Mouse (Mus musculus) G1E (cell line): ENCODE data around the gene Prss43. TPM values are rescaled to one million over a fixed set of nuclear protein-coding genes. Genes with fewer than 3 reads are reported as not detected.

ENCODE experiments used
- ATAC-seq: 2 replicates; pipeline ENCODE4 v1.8.0; 2016; ENCODE audit warnings: mild to moderate bottlenecking; ENCODE audit not compliant: insufficient number of reproducible peaks, poor library complexity, low FRiP score, severe bottlenecking; ENCODE audit errors: extremely low read depth
- DNase-seq: peaks from one replicate; pipeline ENCODE4 v3.0.0; 2012; ENCODE audit warnings: low spot score
- H3K27me3 ChIP-seq: 2 replicates; pipeline ENCODE4 v1.6.1; 2012; ENCODE audit warnings: mild to moderate bottlenecking, low read length, inconsistent platforms; ENCODE audit not compliant: insufficient read depth
- H3K36me3 ChIP-seq: replicated peaks from 2 replicates; pipeline ENCODE3; 2012; ENCODE audit warnings: mild to moderate bottlenecking, inconsistent platforms
- H3K4me1 ChIP-seq: 2 replicates; pipeline ENCODE4 v1.6.1; 2012; ENCODE audit warnings: low read depth, low read length, inconsistent platforms, mixed read lengths; ENCODE audit not compliant: insufficient read depth
- H3K4me3 ChIP-seq: 2 replicates; pipeline ENCODE4 v1.5.1; 2012; ENCODE audit warnings: low read depth, mild to moderate bottlenecking, inconsistent platforms, low read length, moderate library complexity, mixed read lengths
- H3K9me3 ChIP-seq: replicated peaks from 2 replicates; pipeline ENCODE4 v1.6.1; 2012; ENCODE audit warnings: inconsistent platforms
- CTCF ChIP-seq: IDR thresholded peaks from 2 replicates; pipeline ENCODE4 v1.5.1; 2012; ENCODE audit warnings: low read depth, low read length, inconsistent platforms, mixed read lengths
- GATA1 ChIP-seq: IDR thresholded peaks from 2 replicates; pipeline ENCODE4 v1.6.1; 2012; ENCODE audit warnings: borderline replicate concordance, low read length, inconsistent platforms, mixed read lengths
- GATA2 ChIP-seq: IDR thresholded peaks from 2 replicates; pipeline ENCODE4 v1.6.1; 2012; ENCODE audit warnings: low read depth, low read length, inconsistent platforms, borderline replicate concordance
- POLR2AphosphoS5 ChIP-seq: IDR thresholded peaks from 2 replicates; pipeline ENCODE4 v1.6.1; 2012; ENCODE audit warnings: low read depth, low read length, inconsistent platforms; ENCODE audit not compliant: insufficient replicate concordance
- TAL1 ChIP-seq: conservative IDR thresholded peaks from 2 replicates; pipeline ENCODE4 v1.6.1; 2012; ENCODE audit warnings: low read depth, low read length, inconsistent platforms, mixed read lengths
- polyA plus RNA-seq: library from polyadenylated mRNA; stranded (reverse); fragments of >175 nt; gene quantifications from 2 replicates; pipeline ENCODE4 v1.2.3, GENCODE M21; 2012
- total RNA-seq, 2 experiments: library from RNA; stranded (forward) in 1 of 2; stranded (reverse) in 1 of 2; fragments of 200-1000 nt in 1 of 2; fragments of >200 nt in 1 of 2; fragmentation: Nextera tagmentation in 1 of 2; gene quantifications; 2 replicates each; pipeline ENCODE4 v1.2.3; 2014 to 2017

Prss43 gene
- total and polyA plus RNA-seq, 3 experiments, result 0.05 TPM; not detected in 2

GRCm38 (mm10) chr9:110833021-110833420 is 6.5 kb downstream of the Prss43 start:
- ATAC-seq, result no peak
- Histone ChIP-seq H3K9me3 (no peaks in the 10 kb centered on the region), H3K4me1 (no peaks in the 10 kb centered on the region), H3K27me3 (peaks cover 7% of the 10 kb centered on the region), H3K4me3 (no peak overlapping the region), H3K36me3 (no peaks in the 10 kb centered on the region)
- no peak for DNase-seq
- no peak for TF ChIP-seq CTCF

- DNase-seq, result no peak
- Histone ChIP-seq H3K27me3 (peaks cover 5% of the 10 kb centered on the region; the same call in 1 of the 2 replicates), H3K36me3 (no peaks in the 10 kb centered on the region), H3K4me1 (no peaks in the 10 kb centered on the region), H3K9me3 (no peaks in the 10 kb centered on the region), H3K4me3 (no peak within 1 kb of the TSS)
- TF ChIP-seq TAL1 (no peak), POLR2AphosphoS5 (no peak), CTCF (no peak), GATA2 (no peak), GATA1 (no peak)
- ATAC-seq, result no peak
These were observed 7.9 kb downstream of the Prss43 start, which contains the start of gene Prss45 for GRCm38 (mm10) chr9:110834411-110834810. Gene Prss45 (plus strand): TSS chr9:110834588.

GRCm38 (mm10) chr9:110834961-110835360 is 8.5 kb downstream of the Prss43 start:
- Histone ChIP-seq H3K27me3 (peaks cover 6% of the 10 kb centered on the region; the same call in 1 of the 2 replicates), H3K36me3 (no peaks in the 10 kb centered on the region), H3K4me1 (no peaks in the 10 kb centered on the region), H3K9me3 (no peaks in the 10 kb centered on the region), H3K4me3 (no peak overlapping the region)
- TF ChIP-seq GATA2 (no peak), TAL1 (no peak), POLR2AphosphoS5 (no peak), GATA1 (no peak), CTCF (no peak)
- DNase-seq (no peak), ATAC-seq (no peak)

GRCm38 (mm10) chr9:110836112-110836511 is 9.6 kb downstream of the Prss43 start:
- Histone ChIP-seq H3K36me3 (no peaks in the 10 kb centered on the region), H3K27me3 (peaks cover 6% of the 10 kb centered on the region; the same call in 1 of the 2 replicates), H3K4me3 (no peak overlapping the region), H3K9me3 (no peaks in the 10 kb centered on the region), H3K4me1 (no peaks in the 10 kb centered on the region)
- TF ChIP-seq GATA2, result no peak
- TF ChIP-seq TAL1, result no peak
- TF ChIP-seq GATA1, result no peak
- TF ChIP-seq POLR2AphosphoS5, result no peak
- no peak for TF ChIP-seq CTCF
- ATAC-seq (no peak), DNase-seq (no peak)

- Histone ChIP-seq H3K9me3 (no peaks in the 10 kb centered on the region), H3K36me3 (no peaks in the 10 kb centered on the region), H3K4me3 (no peak overlapping the region), H3K27me3 (peaks cover 15% of the 10 kb centered on the region), H3K4me1 (no peaks in the 10 kb centered on the region)
- DNase-seq (no peak), ATAC-seq (no peak)
- TF ChIP-seq GATA1, result no peak
These were observed 14.4 kb downstream of the Prss43 start for GRCm38 (mm10) chr9:110840905-110841304.

GRCm38 (mm10) chr9:110841438-110841837 is 14.9 kb downstream of the Prss43 start:
- Histone ChIP-seq H3K9me3 (no peaks in the 10 kb centered on the region), H3K4me1 (no peaks in the 10 kb centered on the region), H3K36me3 (no peaks in the 10 kb centered on the region), H3K27me3 (peaks cover 15% of the 10 kb centered on the region), H3K4me3 (no peak overlapping the region)
- ATAC-seq, result no peak
- DNase-seq, result no peak
- TF ChIP-seq GATA1, result no peak

GRCm38 (mm10) chr9:110844206-110844605 is 17.7 kb downstream of the Prss43 start, which contains the start of gene Prss46:
Gene Prss46 (plus strand): TSS chr9:110844506.
- H3K9me3 ChIP-seq, result no peaks in the 10 kb centered on the region
- H3K36me3 ChIP-seq, result no peaks in the 10 kb centered on the region
- DNase-seq, result no peak
- no peak within 1 kb of the TSS for H3K4me3 ChIP-seq
- no peak for ATAC-seq
- TF ChIP-seq TAL1 (no peak), CTCF (no peak), GATA1 (no peak), POLR2AphosphoS5 (no peak), GATA2 (no peak)
- H3K27me3 ChIP-seq, result peaks cover 12% of the 10 kb centered on the region
- no peaks in the 10 kb centered on the region for H3K4me1 ChIP-seq
